Mouse (Mus musculus): Measurements from ENCODE around the gene Rac1. TPM values are rescaled to one million over a fixed set of nuclear protein-coding genes. Genes with fewer than 3 reads are reported as not detected.

Rac1 gene
- polyA plus RNA-seq, 1 experiment from 2014 or later, result 391 TPM

- Histone ChIP-seq H3K9ac (peak overlapping the region; percentile 86), H3K4me1 (replicated peaks) (peaks cover 24% of the 10 kb centered on the region), H3K27ac (peak overlapping the region; percentile 84), H3K27me3 (no peaks in the 10 kb centered on the region), H3K4me2 (peak overlapping the region; percentile 84), H3K4me3 (peak overlapping the region; percentile 81), H3K36me3 (peaks cover 30% of the 10 kb centered on the region), H3K9me3 (no peaks in the 10 kb centered on the region)
- WGBS, result under 1% methylated on average over 20 of the region's 20 CpGs
- ATAC-seq (ENCODE audit: low FRiP score), result peak; percentile 73
Observed at GRCm38 (mm10) chr5:143464757-143465118, 63.1 kb downstream of the Rac1 start.

GRCm38 (mm10) chr5:143464100-143464756, 63.6 kb downstream of the Rac1 start, which contains the start of gene Daglb:
Gene Daglb, plus strand, starts transcription at chr5:143464584.
- Histone ChIP-seq H3K9me3 (no peaks in the 10 kb centered on the region), H3K27ac (peak within 1 kb of the TSS; percentile 84), H3K4me1 (replicated peaks) (peaks cover 24% of the 10 kb centered on the region), H3K4me2 (peak within 1 kb of the TSS; percentile 84), H3K9ac (peak within 1 kb of the TSS; percentile 86), H3K4me3 (peak within 1 kb of the TSS; percentile 81), H3K36me3 (peaks cover 25% of the 10 kb centered on the region), H3K27me3 (no peaks in the 10 kb centered on the region)
- WGBS, result 2% methylated on average over 43 of the region's 43 CpGs
- ATAC-seq (ENCODE audit: low FRiP score), result peak; percentile 97

GRCm38 (mm10) chr5:143463671-143464070, 64.2 kb downstream of the Rac1 start:
- Histone ChIP-seq H3K36me3 (peaks cover 20% of the 10 kb centered on the region), H3K9me3 (no peaks in the 10 kb centered on the region), H3K4me2 (peak overlapping the region; percentile 84), H3K27me3 (no peaks in the 10 kb centered on the region), H3K27ac (peak overlapping the region; percentile 84), H3K4me3 (peak overlapping the region; percentile 81), H3K9ac (peak overlapping the region; percentile 86), H3K4me1 (replicated peaks) (peaks cover 24% of the 10 kb centered on the region)
- peak; percentile 4; the same call in 1 of the 2 replicates for ATAC-seq (ENCODE audit: low FRiP score)
- 85% methylated on average over 11 of the region's 11 CpGs for WGBS

Other genes starting within 250 kb of the Rac1 start
- 0.18 TPM in 1 of 2 replicates, not detected in the other for gene Zfp853, start 234.4 kb downstream of the Rac1 start, polyA plus RNA-seq (2015; fragmentation: Nextera tagmentation; extraction: Ambion mirVana)
- 34.8 and 36.2 TPM in 2 replicates for gene E130309D02Rik, start 212.7 kb downstream of the Rac1 start, polyA plus RNA-seq (2015; fragmentation: Nextera tagmentation; extraction: Ambion mirVana)
- gene Zdhhc4, start 198.8 kb downstream of the Rac1 start, polyA plus RNA-seq (2015; fragmentation: Nextera tagmentation; extraction: Ambion mirVana), result 75.4 and 82.7 TPM in 2 replicates
- gene Grid2ip, start 170.7 kb downstream of the Rac1 start, polyA plus RNA-seq (2015; fragmentation: Nextera tagmentation; extraction: Ambion mirVana), result 0.45 and 0.47 TPM in 2 replicates
- 150 TPM in 2 replicates for gene Kdelr2, start 124.2 kb downstream of the Rac1 start, polyA plus RNA-seq (2015; fragmentation: Nextera tagmentation; extraction: Ambion mirVana)
- 18.2 and 18.3 TPM in 2 replicates for gene Daglb, start 63.5 kb downstream of the Rac1 start, polyA plus RNA-seq (2015; fragmentation: Nextera tagmentation; extraction: Ambion mirVana)
- gene Cyth3, start 94.4 kb upstream of the Rac1 start, polyA plus RNA-seq (2015; fragmentation: Nextera tagmentation; extraction: Ambion mirVana), result 34.2 and 37.9 TPM in 2 replicates
- gene Usp42, start 204.2 kb upstream of the Rac1 start, polyA plus RNA-seq (2015; fragmentation: Nextera tagmentation; extraction: Ambion mirVana), result 28.6 and 29.3 TPM in 2 replicates

Data from hindbrain, embryonic 13.5 days (tissue).